Mouse (Mus musculus) mouse embryonic stem cell (cell line): ENCODE data around the gene Tnxb.

Source experiments
- in situ Hi-C, 2 experiments: fragments of 300-500 bp; cut with MboI; formaldehyde crosslinking; loops; 1 replicate in 1 of 2; 3 replicates in 1 of 2; pipeline ENCODE4 v1.14.3; 2019 to 2020; ENCODE audit warnings: low sequenced_read_pairs in 2 of 2, low pct_unique_long_range_greater_than_20kb in 1 of 2, mixed read lengths in 1 of 2; ENCODE audit not compliant: unreplicated experiment in 1 of 2

Gene Tnxb

GRCm38 (mm10) chr17:34674524-34675204, 4.3 kb downstream of the Tnxb start:
- in situ Hi-C loops = no loop called here

- in situ Hi-C loops = no loop called here
Observed at GRCm38 (mm10) chr17:34675205-34676092, 5.1 kb downstream of the Tnxb start.

GRCm38 (mm10) chr17:34676093-34676460, 5.7 kb downstream of the Tnxb start:
- in situ Hi-C loops = no loop called here

- in situ Hi-C loops = no loop called here
Observed at GRCm38 (mm10) chr17:34676671-34677070, 6.3 kb downstream of the Tnxb start.

- in situ Hi-C loops = no loop called here
Observed at GRCm38 (mm10) chr17:34680191-34680590, 9.9 kb downstream of the Tnxb start.

- in situ Hi-C loops = no loop called here
Observed at GRCm38 (mm10) chr17:34680621-34681020, 10.3 kb downstream of the Tnxb start.

- in situ Hi-C loops = no loop called here
Observed at GRCm38 (mm10) chr17:34681132-34681571, 10.8 kb downstream of the Tnxb start.

- in situ Hi-C loops = no loop called here
Observed at GRCm38 (mm10) chr17:34681881-34682536, 11.7 kb downstream of the Tnxb start.

- in situ Hi-C loops = no loop called here
Observed at GRCm38 (mm10) chr17:34683179-34683578, 12.8 kb downstream of the Tnxb start.

GRCm38 (mm10) chr17:34683686-34684220, 13.4 kb downstream of the Tnxb start:
- in situ Hi-C loops = no loop called here

GRCm38 (mm10) chr17:34684253-34684893, 14.0 kb downstream of the Tnxb start:
- in situ Hi-C loops = no loop called here

- in situ Hi-C loops = no loop called here
Observed at GRCm38 (mm10) chr17:34685120-34686110, 15.1 kb downstream of the Tnxb start.

- in situ Hi-C loops = no loop called here
Observed at GRCm38 (mm10) chr17:34688889-34689288, 18.6 kb downstream of the Tnxb start.

GRCm38 (mm10) chr17:34690458-34690857, 20.1 kb downstream of the Tnxb start:
- in situ Hi-C loops = no loop called here

GRCm38 (mm10) chr17:34692906-34693305, 22.6 kb downstream of the Tnxb start:
- in situ Hi-C loops = no loop called here

- in situ Hi-C loops = loop anchor here in 1 of 2 experiments (25.0 kb wide), 1 partner anchor 238 kb away; the partner anchor contains the start of gene Neu1
Observed at GRCm38 (mm10) chr17:34699575-34700408, 29.5 kb downstream of the Tnxb start.
